Mouse (Mus musculus): ENCODE data around the gene Gm42417.

DNA sequence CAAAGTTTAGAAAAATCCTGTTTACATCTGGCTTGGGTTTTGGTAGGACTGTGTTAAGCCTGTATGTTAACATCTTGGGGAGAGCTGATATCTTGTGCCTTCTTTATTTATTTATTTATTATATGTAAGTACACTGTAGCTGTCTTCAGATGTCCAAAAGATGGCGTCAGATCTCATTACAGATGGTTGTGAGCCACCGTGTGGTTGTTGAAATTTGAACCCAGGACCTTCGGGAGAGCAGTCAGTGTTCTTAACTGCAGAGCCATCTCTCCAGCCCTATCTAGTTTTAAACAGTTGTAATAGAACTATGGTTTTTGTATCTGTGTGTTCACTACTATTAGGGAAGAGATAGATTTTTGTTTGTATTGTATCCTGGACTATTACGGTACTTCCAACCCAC is 10.0 kb downstream of the Gm42417 start:
- TF ChIP-seq CTCF (IDR thresholded peaks at IDR 0.05; ENCODE audit: low read depth, low read length) (no peak), POLR2A (IDR thresholded peaks at IDR 0.05; ENCODE audit: extremely low read depth, insufficient read depth, low read length) (no peak)

All from liver, adult 2 months (tissue).